Mouse (Mus musculus) frontal cortex, postnatal 36 days (tissue): ENCODE data around the gene Sec16b.
A peak's percentile ranks its signal among the peaks of the same experiment; 100 is the strongest.

Experiments used
- DNase-seq, 2 experiments: peaks; one replicate each; pipeline ENCODE4 v3.0.0; 2022; ENCODE audit warnings: low spot score in 2 of 2

Sec16b gene

GRCm38 (mm10) chr1:157513559-157513958 lies 7.0 kb downstream of the Sec16b start:
- no peak for DNase-seq

- DNase-seq: no peak
These were observed 7.8 kb downstream of the Sec16b start for GRCm38 (mm10) chr1:157514298-157514697.

- no peak for DNase-seq
These were observed 10.6 kb downstream of the Sec16b start for GRCm38 (mm10) chr1:157516838-157517808.

- DNase-seq: peak; percentile 83 to 87
These were observed 11.6 kb downstream of the Sec16b start for GRCm38 (mm10) chr1:157518111-157518523.

- no peak for DNase-seq
These were observed 12.9 kb downstream of the Sec16b start for GRCm38 (mm10) chr1:157519396-157519795.

- DNase-seq: no peak
These were observed 15.8 kb downstream of the Sec16b start for GRCm38 (mm10) chr1:157522322-157522721.

GRCm38 (mm10) chr1:157524775-157525174 lies 18.2 kb downstream of the Sec16b start:
- DNase-seq: no peak

- no peak for DNase-seq
These were observed 19.3 kb downstream of the Sec16b start for GRCm38 (mm10) chr1:157525692-157526354.

- no peak for DNase-seq
These were observed 20.1 kb downstream of the Sec16b start for GRCm38 (mm10) chr1:157526625-157527024.

- no peak for DNase-seq
These were observed 26.4 kb downstream of the Sec16b start for GRCm38 (mm10) chr1:157532826-157533460.

- DNase-seq: no peak
These were observed 29.0 kb downstream of the Sec16b start for GRCm38 (mm10) chr1:157535571-157535970.

- peak; percentile 70 to 82 for DNase-seq
These were observed 29.9 kb downstream of the Sec16b start for GRCm38 (mm10) chr1:157536471-157536870.

GRCm38 (mm10) chr1:157537636-157538035 lies 31.1 kb downstream of the Sec16b start:
- DNase-seq: peak; percentile 21 to 23

- DNase-seq: no peak
These were observed 38.5 kb downstream of the Sec16b start for GRCm38 (mm10) chr1:157545056-157545455.

GRCm38 (mm10) chr1:157547658-157548057 lies 41.1 kb downstream of the Sec16b start:
- no peak for DNase-seq

- no peak for DNase-seq
These were observed 43.2 kb downstream of the Sec16b start for GRCm38 (mm10) chr1:157549721-157550120.

GRCm38 (mm10) chr1:157552749-157553451 lies 46.4 kb downstream of the Sec16b start:
- peak; percentile 63 to 88 for DNase-seq

GRCm38 (mm10) chr1:157554163-157554562 lies 47.6 kb downstream of the Sec16b start:
- DNase-seq: peak in 1 of 2 experiments; percentile 21

- DNase-seq: peak in 1 of 2 experiments; percentile 15
These were observed 48.4 kb downstream of the Sec16b start for GRCm38 (mm10) chr1:157554686-157555530.

GRCm38 (mm10) chr1:157555738-157556137 lies 49.2 kb downstream of the Sec16b start:
- peak; percentile 59 to 75 for DNase-seq

- DNase-seq: peak; percentile 15 to 23
These were observed 49.9 kb downstream of the Sec16b start for GRCm38 (mm10) chr1:157556439-157556838.
